ENCODE assay signal across 26 mouse cellular contexts in the genomic region with DNA sequence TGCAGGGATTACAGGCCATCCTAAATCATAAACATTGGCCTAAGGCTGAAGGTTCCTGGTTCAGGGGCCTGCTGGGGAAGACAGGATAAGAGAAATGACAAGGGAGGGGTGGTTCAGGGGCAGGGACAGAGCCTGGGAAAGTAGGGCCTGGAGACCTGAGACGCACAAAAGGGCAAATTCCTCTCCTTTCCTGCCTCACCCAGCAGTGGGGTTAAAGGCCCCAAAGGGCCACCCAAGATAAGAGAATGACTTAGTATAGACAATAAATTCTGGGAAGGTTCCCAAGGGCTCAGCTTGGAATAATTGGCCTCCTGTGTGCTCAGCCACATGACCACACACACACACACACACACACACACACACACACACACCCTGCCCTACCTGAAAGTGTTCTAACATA. TPM values are rescaled to one million over a fixed set of nuclear protein-coding genes. Genes with fewer than 3 reads are reported as not detected.
DNase-seq lines count a peak whose midpoint lies in the region; ATAC-seq and TF ChIP-seq lines count a peak whose summit lies in the region.
"Had no signal": no experiment of that assay in that cellular context is flagged by ENCODE, and none has a peak within 500 bp of the region (broad histone marks: within the 10 kb centered on the region; RNA-seq: fewer than 3 reads in every experiment).

No protein-coding gene starts in this region.

- H3K4me3 ChIP-seq in limb, embryonic 12.5 days (replicated peaks), result no peak overlapping the region
- H3K4me3 ChIP-seq in limb, embryonic 10.5 days, result no peak overlapping the region
- no peak overlapping the region for H3K4me3 ChIP-seq in macrophage (ENCODE audit: inconsistent target)
- no peak overlapping the region for H3K4me3 ChIP-seq in stomach, postnatal 0 days (ENCODE audit: low read depth, low read length)
- H3K4me3 ChIP-seq in forebrain, embryonic 15.5 days, result no peak overlapping the region
- H3K4me3 ChIP-seq: heart, embryonic 10.5 days; left cerebral cortex, adult 2 months; liver, embryonic 12.5 days had no signal

- H3K36me3 ChIP-seq in limb, embryonic 12.5 days, result no peaks in the 10 kb centered on the region
- no peaks in the 10 kb centered on the region for H3K36me3 ChIP-seq in limb, embryonic 10.5 days
- H3K36me3 ChIP-seq in macrophage (ENCODE audit: inconsistent target), result no peaks in the 10 kb centered on the region
- no peaks in the 10 kb centered on the region for H3K36me3 ChIP-seq in stomach, postnatal 0 days (ENCODE audit: control insufficient read depth, insufficient read depth, low read length)
- no peaks in the 10 kb centered on the region for H3K36me3 ChIP-seq in forebrain, embryonic 15.5 days
- H3K36me3 ChIP-seq: G1E; heart, embryonic 10.5 days; liver, embryonic 12.5 days had no signal

- H3K4me2 ChIP-seq in limb, embryonic 12.5 days, result no peak overlapping the region
- H3K4me2 ChIP-seq in stomach, postnatal 0 days (replicated peaks; ENCODE audit: low read depth), result no peak overlapping the region
- no peak overlapping the region for H3K4me2 ChIP-seq in forebrain, embryonic 15.5 days (replicated peaks)
- H3K4me2 ChIP-seq: hindbrain, embryonic 14.5 days; liver, embryonic 12.5 days had no signal

- TF ChIP-seq CTCF in stomach, postnatal 0 days (IDR thresholded peaks at IDR 0.05; ENCODE audit: low read depth), result no peak

- WGBS in limb, embryonic 12.5 days, result 27% methylated on average over 1 of the region's 1 CpGs
- 33% methylated on average over 1 of the region's 1 CpGs for WGBS in limb, embryonic 10.5 days
- WGBS in macrophage (ENCODE audit: missing documents), result no CpG with 5 or more reads among the region's 1 CpGs
- WGBS in stomach, postnatal 0 days, result 38% methylated on average over 1 of the region's 1 CpGs
- WGBS in forebrain, embryonic 15.5 days, result 42% methylated on average over 1 of the region's 1 CpGs

- TF ChIP-seq EP300 in stomach, postnatal 0 days (optimal IDR thresholded peaks at IDR 0.05), result no peak

- no peak for ATAC-seq in limb, embryonic 12.5 days (ENCODE audit: insufficient number of reproducible peaks, insufficient read depth, low FRiP score, low TSS enrichment, low read depth)
- ATAC-seq in stomach, postnatal 0 days (ENCODE audit: low FRiP score, low TSS enrichment), result peak; percentile 58
- ATAC-seq in forebrain, embryonic 15.5 days (replicated peaks), result no peak
- ATAC-seq: forebrain, embryonic 14.5 days; liver, embryonic 12.5 days had no signal

- peak; percentile 32 for DNase-seq in adrenal gland, postnatal 14 days
- DNase-seq in adrenal gland, adult 8-10 months, result no peak
- no peak for DNase-seq in limb, embryonic 10.5 days (ENCODE audit: low spot score)
- DNase-seq in stomach, postnatal 0 days (ENCODE audit: low spot score), result peak; percentile 48
- DNase-seq in cerebellum, adult 11 months, result no peak
- DNase-seq: adrenal gland, postnatal 10 days; cerebellum, adult 2 months; cerebellum, postnatal 14 days; gastrocnemius, postnatal 14 days; heart, postnatal 10 days; kidney, adult 9 months; kidney, postnatal 10 days; liver, postnatal 0 days; midbrain, embryonic 14.5 days; right cerebral cortex, adult 18-20 months; right cerebral cortex, postnatal 4 days; thymus, postnatal 14 days had no signal

- no peaks in the 10 kb centered on the region for H3K27me3 ChIP-seq in limb, embryonic 12.5 days
- no peaks in the 10 kb centered on the region for H3K27me3 ChIP-seq in limb, embryonic 10.5 days (ENCODE audit: low read depth, poor library complexity, severe bottlenecking)
- H3K27me3 ChIP-seq in stomach, postnatal 0 days (ENCODE audit: control insufficient read depth, insufficient read depth, low read length), result no peaks in the 10 kb centered on the region
- H3K27me3 ChIP-seq in forebrain, embryonic 15.5 days, result no peaks in the 10 kb centered on the region

- no peaks in the 10 kb centered on the region for H3K9me3 ChIP-seq in limb, embryonic 12.5 days
- no peaks in the 10 kb centered on the region for H3K9me3 ChIP-seq in limb, embryonic 10.5 days (replicated peaks)
- H3K9me3 ChIP-seq in stomach, postnatal 0 days (ENCODE audit: control insufficient read depth, low read length), result no peaks in the 10 kb centered on the region
- H3K9me3 ChIP-seq in forebrain, embryonic 15.5 days, result no peaks in the 10 kb centered on the region
- H3K9me3 ChIP-seq: G1E; heart, embryonic 10.5 days; liver, embryonic 12.5 days had no signal

- no peaks in the 10 kb centered on the region for H3K79me2 ChIP-seq in macrophage (ENCODE audit: inconsistent target)

- H3K4me1 ChIP-seq in limb, embryonic 12.5 days (replicated peaks), result peaks cover 9% of the 10 kb centered on the region
- peaks cover 53% of the 10 kb centered on the region for H3K4me1 ChIP-seq in limb, embryonic 10.5 days
- 0 out of 2 replicates have a peak, but pooled peaks cover 2% of the 10 kb centered on the region for H3K4me1 ChIP-seq in stomach, postnatal 0 days (replicated peaks; ENCODE audit: control insufficient read depth, insufficient read depth)
- H3K4me1 ChIP-seq in forebrain, embryonic 15.5 days, result no peaks in the 10 kb centered on the region
- H3K4me1 ChIP-seq: liver, embryonic 12.5 days had no signal

- H3K9ac ChIP-seq in limb, embryonic 12.5 days (replicated peaks), result no peak overlapping the region
- no peak overlapping the region for H3K9ac ChIP-seq in stomach, postnatal 0 days (ENCODE audit: low read length)
- no peak overlapping the region for H3K9ac ChIP-seq in forebrain, embryonic 15.5 days (replicated peaks)
- H3K9ac ChIP-seq: hindbrain, embryonic 14.5 days; liver, embryonic 12.5 days; liver, postnatal 0 days had no signal

- H3K27ac ChIP-seq in limb, embryonic 12.5 days, result 0 out of 2 replicates have a peak overlapping the region, but pooled peaks have one; percentile 20
- H3K27ac ChIP-seq in limb, embryonic 10.5 days, result no peak overlapping the region; the same call in 1 of the 2 replicates
- peak overlapping the region; percentile 79 for H3K27ac ChIP-seq in macrophage
- H3K27ac ChIP-seq in stomach, postnatal 0 days (replicated peaks), result no peak overlapping the region
- no peak overlapping the region for H3K27ac ChIP-seq in forebrain, embryonic 15.5 days (replicated peaks)
- H3K27ac ChIP-seq: hindbrain, embryonic 14.5 days; left cerebral cortex, adult 2 months; liver, embryonic 12.5 days had no signal

RNA-seq across cellular contexts. Expression of a gene that starts 56.2 kb away (rescaled TPM):
- total RNA-seq in adrenal gland, postnatal 14 days (2021), result 378 and 379 TPM in 2 replicates
- total RNA-seq in adrenal gland, adult 8-10 months (2022), result 100 to 1,000 TPM; 509 to 681 (median 626) TPM
- 278 and 287 TPM in 2 replicates for polyA plus RNA-seq in limb, embryonic 12.5 days (2016; fragmentation: Nextera tagmentation; extraction: Ambion mirVana)
- polyA plus RNA-seq in limb, embryonic 10.5 days (2016; fragmentation: Nextera tagmentation; extraction: Ambion mirVana), result 156 and 185 TPM in 2 replicates
- 100 to 1,000 TPM in 4 of 26 experiments, 10 to 100 TPM in 22; 42.5 to 160 (median 85.9) TPM for total RNA-seq in macrophage (2018; cell fraction: chromatin; rRNA removed)
- total RNA-seq in macrophage (2018; cell fraction: cytosol; rRNA removed), result 100 to 1,000 TPM; 277 to 410 (median 349) TPM
- 100 to 1,000 TPM; 162 to 341 (median 212) TPM for total RNA-seq in macrophage (2018; cell fraction: nucleus; rRNA removed)
- 297 to 494 TPM (median 475 TPM) in 3 replicates for polyA plus RNA-seq in macrophage (2018)
- 299 and 327 TPM in 2 replicates for polyA plus RNA-seq in stomach, postnatal 0 days (2015; fragmentation: Nextera tagmentation; extraction: Ambion mirVana)
- polyA plus RNA-seq in forebrain, embryonic 15.5 days (2015; fragmentation: Nextera tagmentation; extraction: Ambion mirVana), result 258 and 292 TPM in 2 replicates

Comparison
In these comparisons a context has a peak if more than half of its experiments do, and no peak if none do; other contexts are left out.
1. DNase-seq: peak in adrenal gland, postnatal 14 days (single experiment) and stomach, postnatal 0 days (single experiment); none in adrenal gland, adult 8-10 months (single experiment), limb, embryonic 10.5 days (single experiment) and cerebellum, adult 11 months (single experiment).
2. H3K27ac ChIP-seq: peak in limb, embryonic 12.5 days (single experiment) and macrophage (single experiment); none in limb, embryonic 10.5 days (single experiment), stomach, postnatal 0 days (single experiment) and forebrain, embryonic 15.5 days (single experiment).